Mouse (Mus musculus) embryo, embryonic 10 days (tissue): ENCODE data around the gene Cdh13.

ENCODE experiments used
- DNase-seq: peaks from one replicate; pipeline ENCODE4 v3.0.0-alpha.2; 2015; ENCODE audit warnings: low spot score

The Cdh13 gene

DNA sequence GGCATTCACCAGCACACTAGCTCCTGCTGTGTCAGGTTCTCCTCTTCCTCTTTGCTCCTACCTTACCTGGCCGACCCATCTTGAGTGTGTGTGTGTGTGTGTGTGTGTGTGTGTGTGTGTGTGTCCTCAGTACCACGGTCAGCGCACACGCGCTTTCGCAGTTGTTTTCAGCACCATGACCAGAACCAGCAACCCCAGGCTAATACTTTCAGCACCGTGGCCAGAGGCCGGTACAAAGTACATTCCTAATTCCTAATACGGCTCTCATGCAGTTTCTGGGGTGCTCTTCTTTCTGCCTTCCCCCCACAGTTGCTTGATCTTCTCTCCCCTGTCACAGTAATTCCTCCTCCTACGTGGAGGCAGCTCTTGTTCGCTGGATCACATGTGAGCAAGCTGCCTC lies 975.1 kb downstream of the Cdh13 start:
- peak; percentile 63 for DNase-seq

DNA sequence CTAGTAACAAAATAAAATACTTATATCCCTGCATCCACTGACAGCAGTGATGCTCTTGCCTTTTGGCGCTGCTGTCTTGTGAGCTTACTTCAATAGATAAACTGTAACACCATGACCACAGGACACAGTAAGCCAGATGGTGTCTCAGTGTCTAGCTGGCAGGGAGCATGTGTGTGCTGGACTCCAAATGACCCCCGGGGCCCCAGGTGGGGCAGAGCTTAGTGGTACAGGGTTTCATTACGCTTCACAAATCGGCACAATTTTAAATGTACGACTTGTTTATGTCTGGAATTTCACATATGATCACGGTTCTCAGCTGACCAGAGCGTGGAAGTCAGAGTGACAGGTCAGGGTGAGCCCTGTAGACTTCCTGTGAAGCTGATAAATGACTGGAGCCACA lies 980.2 kb downstream of the Cdh13 start:
- DNase-seq, result no peak

DNA sequence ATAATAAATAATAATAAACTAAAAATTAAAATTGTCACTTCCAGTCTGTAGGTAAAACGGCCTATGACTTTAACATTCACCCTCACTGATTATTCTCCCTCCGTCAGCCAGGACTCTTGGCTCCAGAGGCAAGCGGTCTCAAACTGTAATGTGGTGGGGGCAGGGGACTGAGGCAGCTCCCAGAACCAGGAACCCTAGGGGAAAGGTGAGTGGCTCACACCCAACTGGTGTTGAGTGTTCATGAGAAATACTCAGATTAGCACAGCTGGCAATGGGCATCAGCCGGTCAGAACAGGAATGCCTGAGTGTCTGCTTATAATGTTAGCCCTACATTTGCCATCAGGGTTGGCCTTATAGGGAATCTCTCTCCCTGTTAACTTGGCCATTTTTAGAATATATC lies 982.8 kb downstream of the Cdh13 start:
- no peak for DNase-seq

- DNase-seq, result no peak
Measured at GRCm38 (mm10) chr8:119269576-119269975, 986.0 kb downstream of the Cdh13 start.

- DNase-seq, result no peak
Measured at GRCm38 (mm10) chr8:119270371-119270770, 986.8 kb downstream of the Cdh13 start.

DNA sequence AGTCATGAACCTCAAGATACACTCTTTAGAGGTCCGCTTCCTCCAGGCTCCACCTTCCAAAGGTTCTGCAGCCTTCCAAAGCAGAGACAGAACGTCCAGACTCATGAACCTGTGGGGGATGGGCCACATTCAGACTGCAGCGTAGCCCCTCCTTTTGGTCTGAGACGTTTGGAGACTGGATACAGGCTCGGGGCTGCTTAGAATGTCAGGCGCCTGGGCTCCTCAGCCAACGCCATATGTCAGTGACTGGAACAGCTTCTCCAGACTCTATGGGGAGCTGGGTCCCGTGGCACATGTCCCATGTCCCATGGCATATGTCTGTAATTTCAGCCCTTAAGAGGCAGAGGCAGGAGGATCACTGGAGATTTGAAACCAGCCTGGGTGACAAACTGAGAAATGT lies 989.4 kb downstream of the Cdh13 start:
- DNase-seq, result no peak

DNA sequence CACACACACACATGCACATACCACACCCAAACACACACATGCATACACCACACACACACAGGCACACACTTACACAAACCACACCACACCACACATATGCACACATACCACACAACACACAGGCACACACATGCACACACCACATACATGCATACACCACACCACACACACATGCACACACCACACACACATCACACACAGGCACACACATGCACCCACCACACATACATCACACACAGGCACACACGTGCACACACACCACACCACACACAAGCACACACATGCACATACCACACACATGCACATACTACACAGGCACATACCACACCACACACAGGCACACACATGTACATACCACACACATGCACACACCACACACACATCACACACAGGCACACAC lies 991.9 kb downstream of the Cdh13 start:
- no peak for DNase-seq

- DNase-seq, result peak; percentile 7
Measured at GRCm38 (mm10) chr8:119277047-119277451, 993.5 kb downstream of the Cdh13 start.

GRCm38 (mm10) chr8:119281761-119282160 lies 998.2 kb downstream of the Cdh13 start:
- no peak for DNase-seq

DNA sequence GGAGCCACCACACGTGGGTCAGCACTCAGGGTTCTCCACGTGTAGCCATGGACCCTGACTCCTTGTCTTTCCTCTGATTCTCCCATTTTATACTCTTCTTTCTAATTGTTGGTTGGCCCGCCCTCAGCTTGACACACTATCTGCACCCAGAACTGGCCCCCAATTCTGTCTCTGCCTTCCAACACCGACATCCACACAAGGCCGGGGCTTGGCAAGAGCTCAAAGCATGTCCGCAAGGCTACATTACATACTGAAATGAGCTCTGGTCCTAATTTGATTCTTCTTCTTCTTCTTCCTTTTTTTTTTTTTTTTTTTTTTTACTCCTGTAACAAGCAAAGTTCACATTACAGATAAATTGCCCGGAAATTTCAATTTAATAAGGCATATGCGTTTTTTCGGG lies 1001.0 kb downstream of the Cdh13 start:
- DNase-seq, result no peak

DNA sequence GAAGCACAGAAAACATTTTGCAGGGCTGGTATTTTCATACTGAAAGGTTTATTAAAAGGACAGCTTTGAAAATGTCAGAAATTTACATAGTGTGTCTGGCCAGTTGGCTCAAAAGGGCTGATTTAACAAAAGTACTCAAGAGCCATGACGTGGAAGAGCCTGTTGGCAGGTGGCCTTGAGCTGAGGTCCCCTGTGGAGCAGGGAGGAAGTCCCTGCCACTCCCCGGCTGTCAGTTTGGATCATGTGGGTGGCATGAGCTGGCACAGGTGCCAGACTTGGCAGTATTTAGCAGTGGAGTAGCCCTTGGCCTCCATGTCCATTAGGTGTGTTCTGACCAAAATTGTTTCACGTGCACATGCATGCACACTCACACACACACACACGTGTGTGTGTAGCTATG lies 1001.4 kb downstream of the Cdh13 start:
- DNase-seq, result no peak

- no peak for DNase-seq
Measured at GRCm38 (mm10) chr8:119295477-119295876, 1011.9 kb downstream of the Cdh13 start.

DNA sequence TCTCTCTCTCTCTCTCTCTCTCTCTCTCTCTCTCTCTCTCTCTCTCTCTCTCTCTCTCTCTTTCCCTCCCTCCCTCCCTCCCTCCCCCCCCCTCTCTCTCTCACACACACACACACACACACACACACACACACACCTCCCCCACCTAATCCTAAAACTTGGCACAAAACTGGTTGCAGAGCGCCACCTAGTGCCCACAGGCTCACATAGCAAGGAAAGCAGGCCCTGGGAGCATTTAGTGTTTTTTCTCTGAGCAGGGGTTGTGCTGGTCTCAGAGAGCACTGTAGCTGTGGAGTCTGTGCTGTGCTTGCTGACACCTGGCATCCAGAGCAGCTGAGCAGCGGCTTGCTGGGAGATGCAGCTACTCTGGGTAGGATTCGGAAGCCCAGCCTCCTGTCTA lies 1014.2 kb downstream of the Cdh13 start:
- peak; percentile 41 for DNase-seq

- no peak for DNase-seq
Measured at GRCm38 (mm10) chr8:119300335-119300734, 1016.8 kb downstream of the Cdh13 start.

DNA sequence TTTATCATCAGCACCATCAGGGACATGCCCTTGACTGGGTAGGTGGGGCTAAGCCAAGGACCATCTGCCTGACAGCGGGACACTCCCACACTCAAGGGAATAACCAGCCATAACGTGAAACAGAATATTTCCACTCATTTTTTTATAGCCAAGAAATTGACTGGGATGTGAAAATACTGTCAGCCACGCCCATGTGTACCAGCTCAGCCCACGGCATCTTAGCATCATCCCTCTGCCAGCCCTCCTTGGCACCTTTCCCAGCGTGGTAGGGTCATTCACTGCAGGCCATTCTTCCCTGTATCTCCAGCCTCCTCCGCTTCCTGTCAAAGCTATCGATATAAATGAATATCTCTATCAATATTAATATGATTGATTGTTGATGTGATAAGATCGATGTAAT lies 1020.7 kb downstream of the Cdh13 start:
- no peak for DNase-seq

DNA sequence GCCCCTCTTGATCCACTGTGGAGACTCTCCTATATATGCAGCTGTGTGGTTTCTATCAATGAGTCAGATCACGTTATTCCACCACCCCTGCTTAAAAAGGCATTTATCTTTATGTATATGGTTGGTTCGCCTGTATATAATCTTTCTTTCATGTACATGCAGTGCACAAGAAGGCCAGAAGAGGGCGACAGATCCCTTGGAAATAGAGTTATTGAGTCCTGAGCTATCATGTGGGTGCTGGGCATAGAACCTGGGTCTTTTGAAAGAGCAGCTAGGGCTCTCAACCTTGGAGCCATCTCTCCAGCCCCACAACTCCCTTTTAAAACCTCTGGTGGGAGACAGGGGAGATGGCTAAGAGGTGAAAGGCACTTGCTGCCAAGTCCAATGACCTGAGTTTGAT lies 1027.9 kb downstream of the Cdh13 start:
- DNase-seq, result peak; percentile 13

- no peak for DNase-seq
Measured at GRCm38 (mm10) chr8:119323215-119323614, 1039.7 kb downstream of the Cdh13 start.

DNA sequence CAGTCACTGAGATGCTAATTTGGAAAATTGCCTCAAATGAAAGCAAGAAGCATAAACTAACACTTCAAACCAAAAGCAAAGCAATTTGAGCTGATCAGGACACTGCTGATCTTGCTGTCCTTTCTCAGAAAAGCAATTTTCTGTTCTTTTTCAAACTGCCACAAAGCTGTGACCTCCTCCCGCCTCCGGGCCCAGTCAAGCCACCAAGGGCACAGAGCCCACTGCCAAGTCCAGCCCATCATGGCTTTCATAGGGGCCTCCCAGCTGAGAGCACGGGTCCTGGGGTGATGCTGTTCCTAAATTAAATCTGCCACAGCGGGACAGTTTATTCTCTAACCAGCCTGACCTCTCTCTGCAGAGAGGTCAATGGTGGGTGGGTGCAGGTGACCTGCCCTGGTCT lies 1056.0 kb downstream of the Cdh13 start:
- DNase-seq, result no peak

GRCm38 (mm10) chr8:119343606-119344005 lies 1060.1 kb downstream of the Cdh13 start:
- DNase-seq, result no peak

GRCm38 (mm10) chr8:119344190-119344856 lies 1060.8 kb downstream of the Cdh13 start, which contains the start of gene Hsbp1:
Gene Hsbp1 (plus strand): TSS chr8:119344488.
- DNase-seq, result peak; percentile 100

- peak; percentile 17 for DNase-seq
Measured at GRCm38 (mm10) chr8:119345029-119345682, 1061.6 kb downstream of the Cdh13 start.

DNA sequence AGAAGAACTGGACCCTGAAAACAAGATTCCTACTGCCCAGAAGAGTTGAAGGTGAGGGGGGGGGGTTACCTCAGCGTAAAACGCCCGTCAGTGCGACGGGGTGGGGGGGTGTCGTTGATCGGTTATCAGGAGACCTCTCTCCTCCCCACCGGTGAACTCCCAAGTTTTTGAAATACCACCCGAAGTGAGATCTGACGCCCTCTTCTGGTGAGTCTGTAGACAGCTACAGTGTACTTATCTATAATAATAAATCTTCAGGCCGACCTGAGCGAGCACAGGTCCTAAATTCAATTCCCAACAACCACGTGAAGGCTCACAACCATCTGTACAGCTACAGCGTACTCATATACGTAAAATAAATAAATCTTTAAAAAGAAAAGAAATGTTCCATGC lies 1062.1 kb downstream of the Cdh13 start:
- no peak for DNase-seq

DNA sequence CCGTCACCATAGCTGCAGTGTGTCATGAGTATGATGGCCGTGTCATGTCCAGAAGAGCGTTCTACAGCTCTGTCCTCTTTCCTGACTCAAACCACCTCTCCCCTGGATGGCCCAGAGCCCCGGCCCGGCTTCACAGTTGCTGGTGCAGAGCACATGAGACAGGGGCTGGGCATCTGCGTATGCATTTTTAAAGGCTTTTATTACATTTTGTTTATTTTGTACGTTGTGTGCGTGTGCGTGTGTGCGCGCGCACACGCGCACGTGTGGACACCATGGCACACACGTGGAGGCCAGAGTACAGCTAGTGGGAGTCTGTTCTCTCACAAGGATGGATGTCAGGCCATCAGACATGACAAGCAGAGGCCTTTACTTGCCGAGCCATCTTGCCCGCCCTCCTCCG lies 1068.1 kb downstream of the Cdh13 start:
- no peak for DNase-seq
